Mouse (Mus musculus) heart, postnatal 0 days (tissue): ENCODE measurements at regions not wholly inside any gene's neighbourhood (a gene's known extent, or its start where the extent isn't known, plus 50 kb on each side); places are given as distances from the start of the nearest gene placed in this dataset.

Experiments
- CTCF ChIP-seq: IDR thresholded peaks from 2 replicates; pipeline ENCODE4 v1.5.1; 2016; ENCODE audit warnings: antibody characterized with exemption, control low read depth, low read depth
- EP300 ChIP-seq: IDR thresholded peaks from 2 replicates; pipeline ENCODE4 v1.6.1; 2016; ENCODE audit warnings: antibody characterized with exemption, low read depth

GRCm38 (mm10) chr17:83127842-83128241 is 87.2 kb upstream of the Pkdcc start:
- no peak for TF ChIP-seq CTCF
- no peak for TF ChIP-seq EP300
